Mouse (Mus musculus): Measurements from ENCODE around the gene Macrod2. TPM values are rescaled to one million over a fixed set of nuclear protein-coding genes. Genes with fewer than 3 reads are reported as not detected.

Macrod2 gene
- polyA plus RNA-seq, 1 experiment, result 8.3 TPM

DNA sequence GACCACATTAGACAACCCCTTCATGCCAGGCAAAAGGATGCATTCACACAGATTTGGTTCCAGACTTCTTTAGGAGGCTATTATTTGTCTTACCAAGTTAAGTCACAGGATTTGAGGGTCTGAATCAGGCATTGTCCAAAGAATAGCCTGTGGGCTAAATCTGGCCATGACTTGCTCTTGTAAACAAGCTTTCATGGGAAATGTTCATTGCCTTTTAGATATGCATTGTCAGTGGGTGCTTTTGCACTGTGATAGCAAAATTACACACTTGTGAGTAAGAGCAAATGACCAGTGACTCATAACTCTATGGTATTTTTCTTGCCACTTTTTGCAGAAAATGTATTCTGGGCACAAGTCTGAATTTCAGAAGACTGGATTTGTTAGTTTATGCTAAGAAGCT, 1150.8 kb downstream of the Macrod2 start:
- no peak overlapping the region for H3K4me3 ChIP-seq (ENCODE audit: insufficient read depth, low read depth, low read length)
- no peaks in the 10 kb centered on the region for H3K4me1 ChIP-seq (ENCODE audit: control insufficient read depth, insufficient read depth, insufficient read length, low read length)
- H3K27ac ChIP-seq (replicated peaks; ENCODE audit: low read depth, low read length), result no peak overlapping the region

DNA sequence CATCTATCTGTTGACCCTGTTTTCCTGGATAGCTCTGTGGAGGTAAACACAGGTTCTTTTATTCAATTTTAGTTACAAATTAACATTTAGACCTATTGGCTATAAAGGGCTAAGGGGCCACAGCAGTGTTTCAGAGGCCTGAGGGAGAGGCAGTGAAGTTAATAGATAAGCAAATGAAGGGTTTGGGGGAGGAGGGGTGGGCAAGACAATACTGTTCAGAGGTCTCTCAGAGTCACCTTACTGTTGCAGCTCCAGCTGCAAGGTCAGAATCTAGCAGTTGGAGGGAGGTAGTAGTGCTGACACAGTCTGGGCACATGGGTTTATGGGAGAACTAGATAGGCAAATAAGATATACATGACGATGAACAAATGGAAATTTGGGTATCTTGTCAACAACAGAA, 1156.6 kb downstream of the Macrod2 start:
- no peaks in the 10 kb centered on the region for H3K4me1 ChIP-seq (ENCODE audit: control insufficient read depth, insufficient read depth, insufficient read length, low read length)

GRCm38 (mm10) chr2:141556747-141557146, 1161.6 kb downstream of the Macrod2 start:
- H3K4me1 ChIP-seq (ENCODE audit: control insufficient read depth, insufficient read depth, insufficient read length, low read length), result no peaks in the 10 kb centered on the region
- H3K27ac ChIP-seq (replicated peaks; ENCODE audit: low read depth, low read length), result no peak overlapping the region
- H3K4me3 ChIP-seq (ENCODE audit: insufficient read depth, low read depth, low read length), result no peak overlapping the region

More for the DNA sequence above, 1156.6 kb downstream of the Macrod2 start:
- no peak overlapping the region for H3K27ac ChIP-seq (replicated peaks; ENCODE audit: low read depth, low read length)
- H3K4me3 ChIP-seq (ENCODE audit: insufficient read depth, low read depth, low read length), result no peak overlapping the region

- Histone ChIP-seq H3K4me3 (ENCODE audit: insufficient read depth, low read depth, low read length) (no peak overlapping the region), H3K27ac (replicated peaks; ENCODE audit: low read depth, low read length) (no peak overlapping the region), H3K4me1 (ENCODE audit: control insufficient read depth, insufficient read depth, insufficient read length, low read length) (no peaks in the 10 kb centered on the region)
Observed at GRCm38 (mm10) chr2:141558242-141558827, 1163.2 kb downstream of the Macrod2 start.

- no peaks in the 10 kb centered on the region for H3K4me1 ChIP-seq (ENCODE audit: control insufficient read depth, insufficient read depth, insufficient read length, low read length)
- H3K27ac ChIP-seq (replicated peaks; ENCODE audit: low read depth, low read length), result no peak overlapping the region
- H3K4me3 ChIP-seq (ENCODE audit: insufficient read depth, low read depth, low read length), result no peak overlapping the region
Observed at GRCm38 (mm10) chr2:141565986-141566385, 1170.9 kb downstream of the Macrod2 start.

GRCm38 (mm10) chr2:141571360-141571759, 1176.3 kb downstream of the Macrod2 start:
- Histone ChIP-seq H3K27ac (replicated peaks; ENCODE audit: low read depth, low read length) (no peak overlapping the region), H3K4me1 (ENCODE audit: control insufficient read depth, insufficient read depth, insufficient read length, low read length) (no peaks in the 10 kb centered on the region), H3K4me3 (ENCODE audit: insufficient read depth, low read depth, low read length) (no peak overlapping the region)

GRCm38 (mm10) chr2:141578206-141578605, 1183.1 kb downstream of the Macrod2 start:
- no peak overlapping the region for H3K4me3 ChIP-seq (ENCODE audit: insufficient read depth, low read depth, low read length)
- H3K4me1 ChIP-seq (ENCODE audit: control insufficient read depth, insufficient read depth, insufficient read length, low read length), result no peaks in the 10 kb centered on the region
- no peak overlapping the region for H3K27ac ChIP-seq (replicated peaks; ENCODE audit: low read depth, low read length)

- Histone ChIP-seq H3K4me1 (ENCODE audit: control insufficient read depth, insufficient read depth, insufficient read length, low read length) (no peaks in the 10 kb centered on the region), H3K27ac (replicated peaks; ENCODE audit: low read depth, low read length) (no peak overlapping the region)
Observed at GRCm38 (mm10) chr2:141582431-141582830, 1187.3 kb downstream of the Macrod2 start.

GRCm38 (mm10) chr2:141582933-141583332, 1187.8 kb downstream of the Macrod2 start:
- no peak overlapping the region for H3K27ac ChIP-seq (replicated peaks; ENCODE audit: low read depth, low read length)
- H3K4me1 ChIP-seq (ENCODE audit: control insufficient read depth, insufficient read depth, insufficient read length, low read length), result no peaks in the 10 kb centered on the region
- no peak overlapping the region for H3K4me3 ChIP-seq (ENCODE audit: insufficient read depth, low read depth, low read length)

More at GRCm38 (mm10) chr2:141582431-141582830, 1187.3 kb downstream of the Macrod2 start:
- no peak overlapping the region for H3K4me3 ChIP-seq (ENCODE audit: insufficient read depth, low read depth, low read length)

GRCm38 (mm10) chr2:141587290-141587689, 1192.2 kb downstream of the Macrod2 start:
- no peaks in the 10 kb centered on the region for H3K4me1 ChIP-seq (ENCODE audit: control insufficient read depth, insufficient read depth, insufficient read length, low read length)
- H3K27ac ChIP-seq (replicated peaks; ENCODE audit: low read depth, low read length), result no peak overlapping the region
- H3K4me3 ChIP-seq (ENCODE audit: insufficient read depth, low read depth, low read length), result no peak overlapping the region

DNA sequence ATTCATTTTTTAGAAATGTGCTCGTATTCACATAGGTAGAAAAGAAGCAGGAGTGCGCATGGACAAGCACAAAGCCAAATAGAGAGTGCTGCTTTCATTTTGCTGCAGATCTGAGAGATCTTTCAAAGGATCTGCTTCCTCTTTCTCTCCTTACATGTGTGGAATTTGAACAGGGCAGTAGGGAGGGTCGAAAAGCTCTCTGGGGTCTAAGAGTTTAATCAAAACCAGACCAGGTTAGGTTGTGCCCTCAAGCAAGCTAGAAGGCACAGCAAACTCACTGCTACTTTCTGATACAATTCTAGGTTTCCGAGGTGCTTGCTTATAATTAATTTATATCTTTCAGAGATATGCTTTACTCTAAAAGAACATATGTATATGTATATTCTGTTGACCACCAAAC, 1196.2 kb downstream of the Macrod2 start:
- no peak overlapping the region for H3K27ac ChIP-seq (replicated peaks; ENCODE audit: low read depth, low read length)
- no peaks in the 10 kb centered on the region for H3K4me1 ChIP-seq (ENCODE audit: control insufficient read depth, insufficient read depth, insufficient read length, low read length)
- H3K4me3 ChIP-seq (ENCODE audit: insufficient read depth, low read depth, low read length), result no peak overlapping the region

DNA sequence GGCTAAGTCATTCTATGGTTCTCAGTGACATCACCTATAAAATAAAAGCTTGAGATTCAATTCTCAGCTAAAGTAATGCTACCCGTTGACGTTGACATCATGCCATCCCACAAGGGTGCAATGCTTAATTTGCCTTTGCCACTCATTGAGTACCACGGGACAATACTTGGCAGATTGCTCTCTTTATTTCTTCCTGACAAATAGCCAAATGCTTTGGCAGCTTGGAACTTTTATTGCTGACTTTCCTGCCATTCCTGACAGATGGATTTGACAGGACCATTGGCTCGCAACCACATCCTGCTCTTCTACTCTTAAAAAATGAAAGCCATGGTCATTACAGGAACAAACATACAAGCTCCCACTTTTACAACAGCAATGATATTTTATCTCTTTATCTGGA, 1199.7 kb downstream of the Macrod2 start:
- Histone ChIP-seq H3K27ac (replicated peaks; ENCODE audit: low read depth, low read length) (no peak overlapping the region), H3K4me1 (ENCODE audit: control insufficient read depth, insufficient read depth, insufficient read length, low read length) (no peaks in the 10 kb centered on the region), H3K4me3 (ENCODE audit: insufficient read depth, low read depth, low read length) (no peak overlapping the region)

GRCm38 (mm10) chr2:141617721-141618120, 1222.6 kb downstream of the Macrod2 start:
- H3K4me1 ChIP-seq (ENCODE audit: control insufficient read depth, insufficient read depth, insufficient read length, low read length), result no peaks in the 10 kb centered on the region
- H3K4me3 ChIP-seq (ENCODE audit: insufficient read depth, low read depth, low read length), result no peak overlapping the region
- H3K27ac ChIP-seq (replicated peaks; ENCODE audit: low read depth, low read length), result no peak overlapping the region

- no peak overlapping the region for H3K27ac ChIP-seq (replicated peaks; ENCODE audit: low read depth, low read length)
- no peaks in the 10 kb centered on the region for H3K4me1 ChIP-seq (ENCODE audit: control insufficient read depth, insufficient read depth, insufficient read length, low read length)
- H3K4me3 ChIP-seq (ENCODE audit: insufficient read depth, low read depth, low read length), result no peak overlapping the region
Observed at GRCm38 (mm10) chr2:141618257-141618656, 1223.1 kb downstream of the Macrod2 start.

GRCm38 (mm10) chr2:141664051-141664450, 1268.9 kb downstream of the Macrod2 start:
- Histone ChIP-seq H3K4me3 (ENCODE audit: insufficient read depth, low read depth, low read length) (no peak overlapping the region), H3K4me1 (ENCODE audit: control insufficient read depth, insufficient read depth, insufficient read length, low read length) (no peaks in the 10 kb centered on the region), H3K27ac (replicated peaks; ENCODE audit: low read depth, low read length) (no peak overlapping the region)

- Histone ChIP-seq H3K27ac (replicated peaks; ENCODE audit: low read depth, low read length) (no peak overlapping the region), H3K4me1 (ENCODE audit: control insufficient read depth, insufficient read depth, insufficient read length, low read length) (no peaks in the 10 kb centered on the region), H3K4me3 (ENCODE audit: insufficient read depth, low read depth, low read length) (no peak overlapping the region)
Observed at GRCm38 (mm10) chr2:141672814-141673213, 1277.7 kb downstream of the Macrod2 start.
